Mouse (Mus musculus) ES-CJ7 (cell line): ENCODE measurements around the gene Plxnc1.

ENCODE experiments used
- DNase-seq: peaks from one replicate; pipeline ENCODE4 v3.0.0; 2011; ENCODE audit warnings: low read depth, low spot score

The Plxnc1 gene

DNA sequence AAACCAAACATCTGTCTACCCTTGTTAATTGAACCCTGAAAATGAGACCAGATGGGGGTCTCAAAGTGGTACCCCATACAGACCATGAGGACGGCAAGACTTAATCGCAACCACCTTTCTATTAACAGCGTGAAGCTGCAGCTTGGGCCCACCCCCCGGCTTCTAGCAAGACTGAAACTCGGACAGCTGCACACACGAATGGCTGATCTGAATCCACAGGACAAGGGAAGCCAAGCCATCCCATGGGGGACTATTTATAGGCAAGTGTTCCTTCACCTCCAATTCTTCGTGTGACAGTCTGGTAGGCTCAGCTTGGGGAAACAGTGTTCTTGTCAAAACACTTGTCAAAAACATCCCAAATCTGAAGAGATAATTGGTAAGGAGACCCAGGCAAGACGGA lies 24.1 kb downstream of the Plxnc1 start:
- DNase-seq, result no peak

GRCm38 (mm10) chr10:94919960-94920359 lies 24.7 kb downstream of the Plxnc1 start:
- DNase-seq, result no peak

GRCm38 (mm10) chr10:94919552-94919951 lies 25.1 kb downstream of the Plxnc1 start:
- no peak for DNase-seq

DNA sequence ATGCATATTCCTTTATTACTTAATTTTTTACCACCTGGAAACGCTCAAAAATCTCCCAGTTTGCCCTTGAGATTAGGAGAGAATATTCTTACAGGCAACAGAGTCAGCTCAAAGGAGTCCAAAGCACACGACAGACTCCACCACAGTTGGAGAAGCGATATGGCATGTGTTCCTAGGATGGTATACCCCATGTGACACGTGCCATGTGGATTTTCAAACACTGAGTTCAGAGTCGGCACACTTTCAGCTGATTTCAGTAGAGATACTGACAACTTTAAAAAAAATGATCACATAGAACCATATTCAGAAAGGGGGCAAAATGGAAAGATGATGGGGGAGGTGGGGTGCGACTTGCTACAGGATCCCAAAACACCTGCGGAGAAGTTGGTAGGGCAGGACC lies 26.0 kb downstream of the Plxnc1 start:
- no peak for DNase-seq

DNA sequence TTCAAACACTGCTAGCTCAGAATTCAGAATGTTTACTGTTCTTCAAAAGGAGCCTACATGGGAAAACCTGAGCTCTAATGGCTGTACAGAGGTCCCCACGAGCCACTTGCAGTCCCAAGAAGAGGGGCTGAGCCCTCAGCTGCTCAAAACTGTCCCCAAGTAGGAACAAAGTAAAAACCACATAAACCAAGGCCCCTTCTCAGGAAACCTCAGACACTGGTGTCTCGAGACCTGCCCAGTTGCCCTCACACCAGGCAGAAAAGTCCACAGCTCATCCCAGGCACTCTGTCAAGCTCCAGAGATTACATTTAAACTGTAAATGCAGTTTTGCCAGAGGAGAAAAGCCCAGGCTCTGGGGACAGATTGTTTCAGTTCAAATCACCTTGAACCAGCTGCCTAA lies 26.6 kb downstream of the Plxnc1 start:
- DNase-seq, result no peak

DNA sequence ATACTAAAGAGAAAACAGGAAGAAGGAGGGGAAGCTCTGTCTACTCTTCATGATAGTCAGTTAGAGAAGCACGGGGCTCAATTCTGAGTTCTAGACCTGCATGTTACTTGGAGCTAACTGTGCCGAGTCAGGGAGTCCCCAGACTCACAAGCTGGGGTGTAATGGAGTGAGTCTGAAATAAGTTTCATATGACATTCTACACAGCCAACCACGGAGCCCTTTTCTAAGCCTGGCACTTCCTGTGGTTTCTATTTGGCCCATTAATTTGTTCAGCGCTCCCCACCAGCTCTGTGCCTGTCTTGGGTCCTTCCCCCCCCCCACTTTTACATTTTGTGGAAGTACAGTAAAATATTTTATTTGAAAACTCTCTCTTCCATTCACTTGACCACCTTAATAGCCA lies 27.3 kb downstream of the Plxnc1 start:
- DNase-seq, result no peak

DNA sequence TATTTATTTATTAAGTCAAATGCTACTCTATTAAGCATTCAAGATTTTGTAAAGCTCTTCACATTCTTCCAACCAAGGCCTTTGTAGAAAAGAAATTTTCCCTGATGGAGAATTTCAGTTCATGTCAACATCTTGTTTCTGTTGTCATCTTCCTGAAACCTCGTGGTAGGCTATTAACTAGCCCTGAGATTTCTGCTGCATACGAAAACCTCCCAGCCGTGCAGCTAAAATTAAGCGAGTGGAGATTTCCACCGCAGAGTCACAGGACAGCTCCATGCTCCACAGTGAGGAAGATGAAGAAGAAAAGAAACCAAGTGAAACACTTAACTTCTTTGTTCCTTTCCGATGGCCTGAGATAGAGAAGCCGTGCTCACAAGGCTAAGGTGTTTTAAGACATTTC lies 28.0 kb downstream of the Plxnc1 start:
- DNase-seq, result no peak

DNA sequence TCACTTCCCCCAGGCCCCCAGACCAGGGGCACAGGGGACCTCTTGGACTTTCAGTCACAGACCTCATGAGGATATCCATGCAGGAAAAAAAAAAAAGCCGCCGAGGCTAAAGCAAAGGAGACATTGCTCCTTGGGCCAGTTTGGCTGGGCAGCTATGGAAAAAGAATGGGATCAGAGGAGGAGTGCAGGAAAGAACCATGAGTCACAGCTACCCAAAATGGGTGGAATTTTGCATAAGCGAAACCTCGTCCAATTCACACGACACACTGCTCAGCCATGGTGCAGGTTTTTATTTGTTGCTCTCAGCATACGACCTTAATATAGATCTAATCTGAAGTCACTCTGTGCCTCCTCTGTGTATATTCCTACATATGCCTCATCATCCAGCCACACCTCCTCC lies 28.9 kb downstream of the Plxnc1 start:
- no peak for DNase-seq

GRCm38 (mm10) chr10:94914081-94914480 lies 30.6 kb downstream of the Plxnc1 start:
- DNase-seq, result no peak

- DNase-seq, result no peak
Measured at GRCm38 (mm10) chr10:94913336-94913739, 31.3 kb downstream of the Plxnc1 start.

DNA sequence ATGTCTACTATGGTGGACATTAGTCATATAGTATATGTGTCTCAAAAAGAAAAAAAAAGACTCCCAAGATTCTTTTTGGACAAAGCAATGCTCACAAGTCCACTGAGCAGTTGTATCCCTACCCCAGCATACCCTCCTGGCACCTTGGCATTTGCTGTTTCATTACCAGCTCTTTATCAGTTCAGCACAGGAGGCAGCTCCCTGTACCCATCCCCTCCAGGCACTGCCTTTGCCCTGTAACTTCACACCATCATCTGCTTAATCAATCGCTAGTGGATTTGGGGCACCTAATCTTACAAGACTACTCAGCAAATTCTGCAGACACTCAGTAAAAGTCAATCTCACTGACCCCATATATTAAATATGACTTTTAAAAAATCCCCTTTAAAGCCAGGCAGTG lies 32.1 kb downstream of the Plxnc1 start:
- no peak for DNase-seq

GRCm38 (mm10) chr10:94911102-94911501 lies 33.5 kb downstream of the Plxnc1 start:
- DNase-seq, result peak; percentile 4

- no peak for DNase-seq
Measured at GRCm38 (mm10) chr10:94910570-94910969, 34.1 kb downstream of the Plxnc1 start.

DNA sequence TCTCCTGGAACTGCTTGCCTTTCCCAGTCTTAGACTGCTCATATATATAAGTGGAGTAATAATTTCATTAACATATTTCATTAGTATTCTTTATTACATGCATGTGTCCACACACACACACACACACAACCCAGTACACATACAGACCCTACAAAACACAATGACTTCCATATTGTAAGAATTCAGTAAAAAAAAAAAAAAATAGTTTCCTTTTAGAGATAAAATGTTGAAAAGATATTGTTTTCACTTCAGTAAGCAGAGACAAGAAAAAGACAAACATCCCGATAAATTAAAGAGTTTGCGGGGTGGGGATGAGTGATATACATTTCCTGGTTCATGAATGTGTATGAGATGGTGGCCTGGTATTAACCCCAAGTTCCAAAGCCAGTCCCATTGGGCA lies 34.8 kb downstream of the Plxnc1 start:
- DNase-seq, result no peak

DNA sequence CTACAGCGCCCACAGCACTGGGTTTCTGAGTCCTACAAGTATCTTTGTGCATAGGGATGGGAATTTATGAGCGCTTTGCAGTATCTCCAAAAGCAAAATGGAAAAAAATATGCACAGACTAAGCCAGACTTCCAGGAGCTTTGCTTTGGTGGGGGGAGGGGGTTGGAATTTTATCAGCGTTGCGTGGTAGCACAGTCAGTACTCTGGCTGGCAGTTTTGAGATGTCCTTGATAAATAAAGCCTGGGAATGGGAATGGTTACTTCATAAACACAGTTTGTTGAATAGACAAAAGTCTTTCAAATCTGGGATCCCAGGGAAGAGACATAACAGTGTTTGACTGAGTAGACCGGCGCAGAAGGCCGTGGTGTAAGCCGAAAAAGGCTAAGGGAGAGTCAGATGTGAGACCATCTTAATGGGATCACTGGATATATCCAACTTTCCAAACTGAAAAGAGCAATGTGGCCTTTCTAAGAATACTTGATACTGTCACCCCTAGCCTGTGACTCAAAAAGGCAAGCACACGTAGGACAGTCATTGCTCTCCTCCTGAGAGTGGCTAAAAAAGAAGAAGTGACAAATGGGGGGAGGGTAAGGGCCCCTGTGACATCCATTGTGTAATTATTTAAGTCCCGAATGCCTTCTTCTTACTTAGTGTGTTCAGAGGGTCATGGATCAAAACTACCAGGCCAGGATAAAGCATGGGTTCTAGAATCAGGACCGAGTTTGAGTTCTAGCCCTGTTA lies 35.5 kb downstream of the Plxnc1 start:
- DNase-seq, result no peak

GRCm38 (mm10) chr10:94905689-94906473 lies 38.8 kb downstream of the Plxnc1 start:
- peak; percentile 82 for DNase-seq

DNA sequence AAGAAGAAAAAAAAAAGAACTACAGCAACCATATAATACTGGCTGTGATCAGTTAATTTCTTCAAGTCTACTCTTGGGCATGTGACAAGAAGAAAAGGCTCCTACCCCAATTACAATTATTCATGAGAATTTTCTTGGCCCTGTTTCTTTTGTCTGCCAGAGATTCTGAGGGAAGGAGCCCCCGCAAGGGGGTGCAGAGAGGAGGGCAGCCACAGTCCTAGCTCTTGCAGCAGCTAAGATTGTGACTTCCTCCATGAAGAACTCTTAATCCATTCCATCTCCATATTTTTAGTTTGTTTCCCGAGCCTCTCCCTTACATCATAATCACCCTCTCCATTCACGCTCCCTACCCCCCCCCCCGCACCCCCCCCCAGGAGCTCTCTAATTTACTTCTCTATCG lies 39.4 kb downstream of the Plxnc1 start:
- DNase-seq, result no peak

DNA sequence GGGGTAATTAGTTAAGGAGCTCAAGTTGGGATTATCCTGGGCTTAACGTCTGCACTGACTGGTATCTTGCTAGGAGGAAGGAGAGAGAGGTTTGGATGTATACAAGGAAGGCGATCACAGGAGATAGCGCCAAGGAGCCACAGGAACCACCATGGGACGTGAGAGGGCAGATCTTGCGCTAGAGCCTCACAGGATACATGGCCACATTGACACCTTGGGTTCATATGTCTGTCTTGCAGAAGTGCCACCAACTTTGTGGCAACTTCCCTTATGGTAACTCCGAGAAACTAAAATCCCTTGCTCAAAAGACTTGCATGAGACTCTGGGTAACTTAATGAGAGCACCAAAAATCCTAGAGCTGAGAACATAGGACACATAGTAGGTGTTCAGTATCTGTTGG lies 47.7 kb downstream of the Plxnc1 start:
- DNase-seq, result no peak

DNA sequence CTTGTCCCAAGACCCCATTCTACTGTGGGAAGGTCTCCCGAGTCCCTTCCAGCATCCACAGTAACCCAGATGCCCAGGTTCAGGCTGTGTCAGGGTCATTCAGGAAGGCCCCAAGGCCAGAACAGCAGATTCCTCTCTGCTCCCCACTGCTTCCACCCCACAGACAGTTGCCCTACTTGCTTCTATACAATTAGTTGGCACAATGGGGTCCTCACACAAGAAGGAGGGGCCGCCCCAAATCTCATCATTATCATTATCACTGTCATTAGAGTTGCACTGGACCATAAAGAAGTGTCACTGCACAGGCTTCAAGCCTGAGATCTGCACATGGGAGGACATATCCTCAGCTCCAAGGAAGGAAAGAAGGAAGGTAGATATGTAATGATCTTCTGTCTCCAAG lies 48.3 kb downstream of the Plxnc1 start:
- DNase-seq, result no peak

- DNase-seq, result no peak
Measured at GRCm38 (mm10) chr10:94895876-94896275, 48.8 kb downstream of the Plxnc1 start.

DNA sequence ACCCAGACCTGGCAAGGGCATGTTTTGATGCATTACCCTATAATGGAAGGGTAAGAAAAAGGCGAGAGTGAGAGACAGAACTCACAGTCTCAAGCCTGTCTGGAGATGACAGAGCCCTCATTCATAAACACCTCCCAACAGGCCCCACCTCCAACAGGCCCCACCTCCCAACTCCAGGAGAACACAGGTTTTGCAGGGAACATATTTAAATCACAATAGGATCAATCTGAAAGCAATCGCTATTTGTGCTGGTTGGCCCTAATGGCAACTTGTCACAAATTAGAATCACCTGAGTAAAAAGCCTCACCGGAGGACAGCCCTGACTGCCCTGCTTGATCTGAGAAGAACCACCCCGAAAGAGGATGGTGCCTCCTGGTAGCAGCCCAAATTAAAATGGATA lies 54.9 kb downstream of the Plxnc1 start:
- DNase-seq, result peak; percentile 73

DNA sequence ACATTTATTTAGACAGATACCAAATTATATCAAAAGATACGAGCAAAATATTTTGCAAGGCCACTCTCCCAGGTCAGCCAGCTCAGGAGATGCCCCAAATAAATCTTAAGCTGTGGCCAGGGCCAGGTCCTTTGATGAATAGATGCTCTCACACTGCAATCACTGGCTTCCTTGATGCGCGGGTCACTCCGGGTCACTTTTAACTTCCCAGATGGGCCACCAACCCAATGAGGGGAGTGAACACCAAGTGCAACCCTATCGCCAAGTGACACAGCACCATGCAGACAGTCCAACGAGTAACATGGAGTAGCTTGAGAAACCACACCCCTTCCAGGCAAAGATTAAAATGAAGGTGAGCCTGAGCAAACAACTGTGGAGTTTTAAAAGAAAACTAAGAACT lies 61.4 kb downstream of the Plxnc1 start:
- no peak for DNase-seq

DNA sequence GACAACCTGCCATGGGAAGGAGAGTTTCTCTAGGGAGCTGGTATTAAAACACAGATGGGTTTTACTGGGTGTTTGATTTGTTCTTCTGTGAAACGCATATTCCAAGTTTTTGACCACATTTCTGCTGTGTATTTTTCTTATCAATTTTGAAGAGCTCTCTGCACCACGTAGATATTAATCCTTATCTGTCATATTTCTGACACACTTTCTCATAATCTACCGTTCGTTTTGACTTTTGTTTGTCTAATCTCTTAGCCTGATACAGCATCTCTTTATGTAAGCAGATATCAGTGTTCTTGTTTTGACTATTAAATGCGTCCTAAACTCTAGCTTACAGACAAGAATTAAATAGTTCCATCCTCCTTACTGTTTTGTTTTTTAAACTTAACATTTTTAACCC lies 73.1 kb downstream of the Plxnc1 start:
- no peak for DNase-seq
